Mouse (Mus musculus): Measurements from ENCODE around the gene Fbxl13. TPM values are rescaled to one million over a fixed set of nuclear protein-coding genes. Genes with fewer than 3 reads are reported as not detected.

Fbxl13 gene
- polyA plus RNA-seq, 1 experiment, result 1.8 TPM

DNA sequence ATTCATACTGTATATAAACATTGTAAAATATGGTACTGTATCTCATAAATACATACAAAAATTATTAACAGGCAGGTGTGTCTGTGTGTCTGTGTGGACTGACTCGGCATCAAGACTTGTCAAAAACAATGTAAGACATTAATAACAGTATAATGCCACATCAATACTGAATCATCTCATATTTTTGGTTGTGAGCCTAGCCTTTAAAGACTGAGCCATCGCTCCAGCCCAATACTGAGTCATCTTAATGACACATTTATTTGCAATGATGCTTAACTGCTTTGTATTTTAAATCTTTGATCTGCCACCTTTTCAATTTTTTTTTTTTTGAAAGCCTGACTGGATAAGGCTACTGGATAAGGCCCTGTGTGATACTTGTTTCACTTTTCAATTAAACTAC is 146.9 kb downstream of the Fbxl13 start:
- no peak for DNase-seq
- 87% methylated on average over 2 of the region's 2 CpGs for WGBS
- TF ChIP-seq POLR2A (IDR thresholded peaks at IDR 0.05; ENCODE audit: borderline replicate concordance, extremely low read depth, low read depth, low read length) (no peak), CTCF (IDR thresholded peaks at IDR 0.05; ENCODE audit: insufficient read depth, low read length) (no peak)
- Histone ChIP-seq H3K4me3 (replicated peaks; ENCODE audit: extremely low read depth, low read depth, low read length) (no peak overlapping the region), H3K4me1 (ENCODE audit: control insufficient read depth, insufficient read depth, low read length) (no peaks in the 10 kb centered on the region)

DNA sequence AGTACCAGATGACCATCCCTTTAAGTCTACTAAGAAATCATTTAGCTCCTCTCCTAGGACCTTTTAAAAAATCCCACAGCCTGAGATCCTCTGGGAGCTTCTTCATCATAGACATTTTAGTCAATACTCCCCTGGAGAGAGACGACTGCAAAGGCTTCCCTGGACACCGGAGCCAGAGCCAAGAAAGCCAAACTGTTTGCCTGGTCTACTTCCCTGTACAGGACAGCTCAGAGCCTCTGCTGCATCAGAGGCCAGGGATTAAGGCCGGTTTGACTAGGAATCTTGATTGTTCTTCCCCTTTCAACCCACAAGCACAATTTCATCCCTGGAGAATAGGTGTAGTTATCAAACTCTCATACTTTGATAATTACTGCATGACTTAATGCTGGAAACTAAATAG is 148.6 kb downstream of the Fbxl13 start:
- WGBS, result 64% methylated on average over 3 of the region's 3 CpGs
- Histone ChIP-seq H3K4me3 (replicated peaks; ENCODE audit: extremely low read depth, low read depth, low read length) (no peak overlapping the region), H3K4me1 (ENCODE audit: control insufficient read depth, insufficient read depth, low read length) (no peaks in the 10 kb centered on the region)
- TF ChIP-seq POLR2A (IDR thresholded peaks at IDR 0.05; ENCODE audit: borderline replicate concordance, extremely low read depth, low read depth, low read length) (no peak), CTCF (IDR thresholded peaks at IDR 0.05; ENCODE audit: insufficient read depth, low read length) (no peak)
- no peak for DNase-seq

DNA sequence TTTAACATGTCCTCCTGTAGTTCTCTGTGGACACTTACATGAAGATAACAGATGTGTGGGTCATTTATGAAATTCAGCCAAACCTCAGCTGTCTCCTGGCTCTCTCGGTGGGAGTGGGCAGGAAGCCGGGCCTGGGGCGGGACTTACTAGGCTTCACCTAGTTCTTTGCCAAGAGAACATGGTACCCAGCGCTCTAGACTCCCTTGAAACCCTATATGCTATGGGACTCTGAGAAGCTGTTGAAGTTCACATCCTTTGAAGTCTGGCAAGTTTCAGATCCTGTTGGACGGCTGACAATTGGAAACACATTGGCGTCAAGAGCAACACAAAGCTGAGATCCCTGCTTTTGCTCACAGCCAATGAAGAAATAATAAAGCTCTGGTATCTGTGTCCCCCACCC is 149.1 kb downstream of the Fbxl13 start:
- no peak for TF ChIP-seq POLR2A (IDR thresholded peaks at IDR 0.05; ENCODE audit: borderline replicate concordance, extremely low read depth, low read depth, low read length)
- no peak for TF ChIP-seq CTCF (IDR thresholded peaks at IDR 0.05; ENCODE audit: insufficient read depth, low read length)
- DNase-seq, result no peak
- WGBS, result 63% methylated on average over 6 of the region's 6 CpGs
- H3K4me1 ChIP-seq (ENCODE audit: control insufficient read depth, insufficient read depth, low read length), result no peaks in the 10 kb centered on the region
- H3K4me3 ChIP-seq (replicated peaks; ENCODE audit: extremely low read depth, low read depth, low read length), result no peak overlapping the region

DNA sequence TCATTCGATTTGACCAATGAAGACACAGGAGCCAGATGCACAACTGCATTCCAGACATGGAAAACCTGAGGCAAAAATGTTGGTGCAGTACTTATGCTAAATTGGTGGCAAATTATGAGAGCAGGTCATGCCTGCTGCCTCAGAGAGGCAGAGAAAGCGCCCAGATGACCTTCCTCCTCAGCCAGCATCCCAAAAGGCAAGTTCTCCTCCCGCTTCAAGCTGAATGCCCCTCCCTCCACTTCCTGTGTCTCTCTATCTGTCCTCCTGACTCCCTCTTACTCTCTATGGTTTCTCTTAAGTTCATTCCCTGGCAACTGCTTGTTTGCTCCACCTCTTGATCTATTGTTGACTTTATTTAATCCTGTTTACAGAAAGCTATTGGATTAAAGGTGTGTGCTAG is 150.7 kb downstream of the Fbxl13 start:
- WGBS, result 47% methylated on average over 3 of the region's 3 CpGs
- Histone ChIP-seq H3K4me3 (replicated peaks; ENCODE audit: extremely low read depth, low read depth, low read length) (no peak overlapping the region), H3K4me1 (ENCODE audit: control insufficient read depth, insufficient read depth, low read length) (no peaks in the 10 kb centered on the region)
- TF ChIP-seq CTCF (IDR thresholded peaks at IDR 0.05; ENCODE audit: insufficient read depth, low read length) (no peak), POLR2A (IDR thresholded peaks at IDR 0.05; ENCODE audit: borderline replicate concordance, extremely low read depth, low read depth, low read length) (no peak)
- no peak for DNase-seq

DNA sequence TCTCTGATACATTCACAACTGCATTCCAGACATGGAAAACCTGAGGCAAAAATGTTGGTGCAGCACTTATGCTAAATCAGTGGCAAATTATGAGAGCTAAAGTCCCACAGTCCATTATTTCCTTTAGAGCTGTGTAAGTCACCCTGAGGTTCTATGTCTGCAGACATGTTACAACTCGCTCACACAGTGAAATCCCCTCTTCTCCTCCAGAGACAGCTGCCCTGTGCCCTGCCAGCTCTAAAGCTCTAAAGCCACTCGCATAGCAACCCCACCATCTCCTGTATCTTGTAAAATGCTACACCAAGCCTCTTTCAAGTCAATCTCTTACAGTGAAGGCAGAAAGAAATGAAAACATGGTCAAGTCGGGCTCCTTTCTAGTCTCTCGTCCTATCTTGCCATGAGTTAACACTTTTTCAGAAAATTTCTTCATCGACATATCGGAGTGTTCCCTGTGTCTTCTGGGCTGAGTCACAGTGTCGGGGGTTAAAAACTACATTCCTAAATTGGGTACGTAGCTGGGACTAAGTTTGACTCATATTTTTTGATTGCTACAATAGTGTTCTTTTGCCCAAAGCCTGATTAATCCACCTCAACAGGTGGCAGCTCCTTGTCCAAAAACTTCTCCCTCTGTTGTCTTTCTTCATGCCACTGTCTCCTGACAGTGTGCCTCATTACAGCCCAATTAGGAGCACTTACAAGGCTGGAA is 152.0 kb downstream of the Fbxl13 start:
- WGBS, result 85% methylated on average over 8 of the region's 8 CpGs
- TF ChIP-seq CTCF (IDR thresholded peaks at IDR 0.05; ENCODE audit: insufficient read depth, low read length) (no peak), POLR2A (IDR thresholded peaks at IDR 0.05; ENCODE audit: borderline replicate concordance, extremely low read depth, low read depth, low read length) (no peak)
- no peak for DNase-seq

GRCm38 (mm10) chr5:21492213-21492612 is 153.2 kb downstream of the Fbxl13 start:
- WGBS, result 79% methylated on average over 3 of the region's 3 CpGs
- Histone ChIP-seq H3K4me1 (ENCODE audit: control insufficient read depth, insufficient read depth, low read length) (no peaks in the 10 kb centered on the region), H3K4me3 (replicated peaks; ENCODE audit: extremely low read depth, low read depth, low read length) (no peak overlapping the region)
- DNase-seq, result no peak
- no peak for TF ChIP-seq POLR2A (IDR thresholded peaks at IDR 0.05; ENCODE audit: borderline replicate concordance, extremely low read depth, low read depth, low read length)
- TF ChIP-seq CTCF (IDR thresholded peaks at IDR 0.05; ENCODE audit: insufficient read depth, low read length), result no peak

More for the DNA sequence above, 152.0 kb downstream of the Fbxl13 start:
- Histone ChIP-seq H3K4me1 (ENCODE audit: control insufficient read depth, insufficient read depth, low read length) (no peaks in the 10 kb centered on the region), H3K4me3 (replicated peaks; ENCODE audit: extremely low read depth, low read depth, low read length) (no peak overlapping the region)

GRCm38 (mm10) chr5:21491469-21491868 is 154.0 kb downstream of the Fbxl13 start:
- 81% methylated on average over 2 of the region's 2 CpGs for WGBS
- no peak for TF ChIP-seq CTCF (IDR thresholded peaks at IDR 0.05; ENCODE audit: insufficient read depth, low read length)
- no peak for TF ChIP-seq POLR2A (IDR thresholded peaks at IDR 0.05; ENCODE audit: borderline replicate concordance, extremely low read depth, low read depth, low read length)
- DNase-seq, result no peak
- Histone ChIP-seq H3K4me3 (replicated peaks; ENCODE audit: extremely low read depth, low read depth, low read length) (no peak overlapping the region), H3K4me1 (ENCODE audit: control insufficient read depth, insufficient read depth, low read length) (no peaks in the 10 kb centered on the region)

DNA sequence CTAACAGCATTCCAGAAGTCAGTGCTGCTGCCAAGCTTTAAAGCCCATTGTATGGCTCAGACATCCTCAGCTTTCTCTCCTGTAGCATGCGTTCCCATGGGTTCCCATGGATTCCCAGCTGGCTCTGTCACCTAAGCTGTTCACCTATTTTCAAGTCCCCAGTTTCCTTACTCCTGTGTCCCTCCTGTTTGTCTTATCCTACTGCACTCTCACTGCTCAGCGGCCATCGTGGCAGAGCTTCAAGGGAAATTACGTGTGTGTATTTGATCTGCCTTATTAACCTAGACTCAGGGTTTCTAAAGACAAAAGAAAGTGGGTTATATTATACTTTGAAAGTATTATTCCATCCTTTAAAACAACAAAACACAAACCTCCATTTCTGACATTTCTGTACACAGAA is 156.3 kb downstream of the Fbxl13 start:
- no peak for TF ChIP-seq CTCF (IDR thresholded peaks at IDR 0.05; ENCODE audit: insufficient read depth, low read length)
- no peak for TF ChIP-seq POLR2A (IDR thresholded peaks at IDR 0.05; ENCODE audit: borderline replicate concordance, extremely low read depth, low read depth, low read length)
- Histone ChIP-seq H3K4me3 (replicated peaks; ENCODE audit: extremely low read depth, low read depth, low read length) (no peak overlapping the region), H3K4me1 (ENCODE audit: control insufficient read depth, insufficient read depth, low read length) (no peaks in the 10 kb centered on the region)
- 72% methylated on average over 4 of the region's 4 CpGs for WGBS
- no peak for DNase-seq

DNA sequence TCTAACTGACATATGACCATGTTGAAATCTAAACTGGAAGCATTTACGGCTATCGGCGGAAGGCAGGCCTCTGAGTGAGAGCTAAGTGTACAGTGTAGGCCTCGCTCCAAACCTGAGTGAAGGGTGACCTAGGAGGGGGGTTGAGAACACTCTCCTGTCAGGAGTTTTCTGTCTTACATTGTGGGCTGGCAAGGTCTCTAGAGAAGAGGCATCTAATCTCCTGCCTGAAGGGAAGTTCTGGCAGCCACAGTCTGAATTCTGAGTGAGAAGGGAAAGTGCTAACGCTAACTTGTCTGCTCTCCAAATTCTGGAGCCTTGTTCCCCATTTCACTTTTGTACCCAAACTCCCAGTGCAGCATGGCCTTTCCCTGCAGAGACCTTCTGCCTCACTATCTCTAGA is 156.9 kb downstream of the Fbxl13 start:
- H3K4me1 ChIP-seq (ENCODE audit: control insufficient read depth, insufficient read depth, low read length), result no peaks in the 10 kb centered on the region
- no peak overlapping the region for H3K4me3 ChIP-seq (replicated peaks; ENCODE audit: extremely low read depth, low read depth, low read length)
- 76% methylated on average over 5 of the region's 5 CpGs for WGBS
- TF ChIP-seq POLR2A (IDR thresholded peaks at IDR 0.05; ENCODE audit: borderline replicate concordance, extremely low read depth, low read depth, low read length) (no peak), CTCF (IDR thresholded peaks at IDR 0.05; ENCODE audit: insufficient read depth, low read length) (no peak)
- DNase-seq, result no peak

GRCm38 (mm10) chr5:21487716-21488115 is 157.7 kb downstream of the Fbxl13 start:
- 80% methylated on average over 3 of the region's 3 CpGs for WGBS
- DNase-seq, result no peak
- Histone ChIP-seq H3K4me1 (ENCODE audit: control insufficient read depth, insufficient read depth, low read length) (no peaks in the 10 kb centered on the region), H3K4me3 (replicated peaks; ENCODE audit: extremely low read depth, low read depth, low read length) (no peak overlapping the region)
- TF ChIP-seq POLR2A (IDR thresholded peaks at IDR 0.05; ENCODE audit: borderline replicate concordance, extremely low read depth, low read depth, low read length) (no peak), CTCF (IDR thresholded peaks at IDR 0.05; ENCODE audit: insufficient read depth, low read length) (no peak)
